Mouse (Mus musculus) limb, embryonic 14.5 days (tissue): ENCODE results near the gene Npas2. TPM values are rescaled to one million over a fixed set of nuclear protein-coding genes. Genes with fewer than 3 reads are reported as not detected.

Source experiments
- ATAC-seq: fragments of 200-750 bp; cut with Nextera tagmentation; 2 replicates; pipeline ENCODE4 v1.8.0; 2017; ENCODE audit warnings: low read depth, moderate number of reproducible peaks, moderate TSS enrichment; ENCODE audit not compliant: low FRiP score
- DNase-seq: peaks from one replicate; pipeline ENCODE4 v3.0.0-alpha.2; 2015; ENCODE audit warnings: low spot score
- H3K27ac ChIP-seq: fragments of 300-500 bp; sonication (generic); replicated peaks from 2 replicates; pipeline ENCODE4 v1.5.1; 2014; ENCODE audit warnings: low read depth, mild to moderate bottlenecking, low read length, moderate library complexity, mixed read lengths
- H3K27me3 ChIP-seq: fragments of 300-500 bp; sonication (generic); 2 replicates; pipeline ENCODE4 v1.6.1; 2014; ENCODE audit warnings: low read length, mixed read lengths; ENCODE audit not compliant: control insufficient read depth, insufficient read depth
- H3K36me3 ChIP-seq: fragments of 300-500 bp; sonication (generic); 2 replicates; pipeline ENCODE4 v1.6.1; 2014; ENCODE audit warnings: mild to moderate bottlenecking, low read length, moderate library complexity, mixed read lengths; ENCODE audit not compliant: control insufficient read depth, insufficient read depth
- H3K4me1 ChIP-seq: fragments of 300-500 bp; sonication (generic); 2 replicates; pipeline ENCODE4 v1.6.1; 2014; ENCODE audit warnings: antibody characterized with exemption, low read length, mixed read lengths; ENCODE audit not compliant: control insufficient read depth, insufficient read depth
- H3K4me2 ChIP-seq: fragments of 300-500 bp; sonication (generic); replicated peaks from 2 replicates; pipeline ENCODE4 v1.6.1; 2014; ENCODE audit warnings: low read depth, mild to moderate bottlenecking, low read length, moderate library complexity; ENCODE audit not compliant: severe bottlenecking
- H3K4me3 ChIP-seq: fragments of 300-500 bp; sonication (generic); replicated peaks from 2 replicates; pipeline ENCODE4 v1.5.1; 2014; ENCODE audit warnings: low read length
- H3K9ac ChIP-seq: fragments of 300-500 bp; sonication (generic); 2 replicates; pipeline ENCODE4 v1.6.1; 2014; ENCODE audit warnings: mild to moderate bottlenecking, low read depth, low read length, moderate library complexity; ENCODE audit not compliant: severe bottlenecking
- H3K9me3 ChIP-seq: fragments of 300-500 bp; sonication (generic); 2 replicates; pipeline ENCODE4 v1.6.1; 2016; ENCODE audit warnings: low read length; ENCODE audit not compliant: control insufficient read depth
- POLR2A ChIP-seq: fragments of 200-500 bp; IDR thresholded peaks from 2 replicates; pipeline ENCODE4 v1.8.0; 2012; ENCODE audit warnings: inconsistent platforms, mild to moderate bottlenecking, moderate library complexity, borderline replicate concordance; ENCODE audit not compliant: insufficient read depth, insufficient read length; ENCODE audit errors: extremely low read depth
- WGBS: fragments of 180-500 bp; shearing (Covaris S2); extraction: QIAGEN DNeasy Blood & Tissue Kit; methylation state at CpG from one replicate; pipeline ENCODE4 v1.1.7; 2014; 5-methylcytosine and 5-hydroxymethylcytosine counted together
- polyA plus RNA-seq, 2 experiments: library from polyadenylated mRNA; depleted of rRNA in 1 of 2; stranded (reverse) in 1 of 2; unstranded in 1 of 2; fragments of >200 nt; fragmentation: Nextera tagmentation in 1 of 2; extraction: Ambion mirVana in 1 of 2; gene quantifications; 2 replicates each; pipeline versions ENCODE4 v1.2.1 to v1.2.3; 2012 to 2014

The Npas2 gene
- polyA plus RNA-seq, 2 experiments, result 2.0 to 3.2 TPM

- TF ChIP-seq POLR2A, result no peak
- Histone ChIP-seq H3K9ac (peak overlapping the region; percentile 57), H3K36me3 (peaks cover 32% of the 10 kb centered on the region), H3K4me1 (peaks cover 11% of the 10 kb centered on the region), H3K9me3 (no peaks in the 10 kb centered on the region), H3K4me2 (peak overlapping the region; percentile 54), H3K4me3 (peak overlapping the region; percentile 78), H3K27ac (0 out of 2 replicates have a peak overlapping the region, but pooled peaks have one; percentile 0), H3K27me3 (no peaks in the 10 kb centered on the region)
- ATAC-seq, result no peak
- no peak for DNase-seq
- 30% methylated on average over 6 of the region's 6 CpGs for WGBS
Measured at GRCm38 (mm10) chr1:39367045-39367444, 173.5 kb downstream of the Npas2 start.

DNA sequence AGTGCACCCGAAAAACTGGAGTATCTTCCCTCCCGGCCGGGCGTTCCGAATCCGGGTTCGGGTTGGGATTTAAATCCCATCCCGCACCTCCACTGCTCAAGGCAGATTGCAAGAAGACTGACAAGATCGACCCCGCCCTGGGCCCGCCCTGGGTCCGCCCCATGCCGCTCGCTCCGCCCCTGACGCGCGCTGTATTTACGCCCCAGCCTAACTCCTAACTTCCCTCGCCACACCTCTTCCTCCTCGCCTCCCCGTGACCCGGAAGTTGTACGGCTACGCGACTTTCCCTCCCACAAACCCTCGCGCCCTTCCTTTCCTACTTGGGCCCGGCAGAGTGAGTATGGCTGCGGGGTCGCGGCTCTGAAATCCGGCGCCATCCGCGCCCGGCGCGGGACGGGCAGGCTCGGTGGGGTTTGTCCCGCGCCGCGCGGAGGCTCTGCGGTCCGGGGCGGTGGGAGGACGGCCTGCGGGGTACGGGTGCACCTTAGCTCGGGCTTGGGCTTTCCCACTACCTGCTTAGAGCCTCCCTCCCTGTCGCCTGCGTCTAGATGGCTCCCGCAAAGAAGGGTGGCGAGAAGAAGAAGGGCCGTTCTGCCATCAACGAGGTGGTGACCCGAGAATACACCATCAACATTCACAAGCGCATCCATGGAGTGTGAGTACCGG, 174.2 kb downstream of the Npas2 start, which contains the start of gene Rpl31:
Rpl31 (plus strand) TSS at position 242 of the 666 bp plus-strand sequence.
- peak within 1 kb of the TSS; percentile 97 for H3K9ac ChIP-seq
- ATAC-seq (peak; percentile 99), DNase-seq (peak; percentile 98)
- peaks cover 11% of the 10 kb centered on the region for H3K4me1 ChIP-seq
- TF ChIP-seq POLR2A, result peak; percentile 62; the same call in 1 of the 2 replicates
- peak within 1 kb of the TSS; percentile 78 for H3K4me3 ChIP-seq
- under 1% methylated on average over 59 of the region's 62 CpGs for WGBS
- H3K4me2 ChIP-seq, result peak within 1 kb of the TSS; percentile 80
- H3K27me3 ChIP-seq, result no peaks in the 10 kb centered on the region
- H3K36me3 ChIP-seq, result peaks cover 39% of the 10 kb centered on the region
- H3K9me3 ChIP-seq, result no peaks in the 10 kb centered on the region
- H3K27ac ChIP-seq, result peak within 1 kb of the TSS; percentile 86

DNA sequence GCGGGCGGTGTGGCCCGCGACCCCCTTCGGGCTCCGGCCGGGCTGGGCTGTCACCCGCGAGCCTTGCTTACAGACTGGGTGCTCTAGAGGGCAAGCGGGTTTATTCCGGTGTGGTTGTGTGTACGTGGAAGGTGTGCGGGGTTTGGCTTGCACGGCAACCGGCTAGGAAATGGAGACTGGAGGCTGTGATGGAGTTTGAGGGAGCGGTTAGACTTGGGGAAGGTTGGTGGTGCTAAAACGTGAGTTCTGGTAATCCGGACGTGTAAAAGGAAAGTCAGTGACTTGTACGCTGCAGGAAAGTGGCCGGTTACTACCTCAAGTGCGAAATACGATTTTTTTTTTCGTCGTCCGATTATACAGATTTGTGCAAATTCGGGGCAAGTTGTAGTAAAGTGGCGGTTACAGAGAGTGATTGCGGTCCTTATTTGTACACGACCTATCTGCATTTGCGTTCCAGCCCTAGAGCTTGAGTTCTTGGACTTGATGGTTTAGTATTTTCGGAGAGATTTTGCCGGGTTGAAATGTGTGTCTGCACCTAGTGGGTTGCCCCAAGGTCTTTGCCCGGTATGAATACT, 174.8 kb downstream of the Npas2 start:
- H3K27me3 ChIP-seq, result no peaks in the 10 kb centered on the region
- under 1% methylated on average over 34 of the region's 34 CpGs for WGBS
- H3K9me3 ChIP-seq, result no peaks in the 10 kb centered on the region
- TF ChIP-seq POLR2A, result no peak
- peak overlapping the region; percentile 97 for H3K9ac ChIP-seq
- peak overlapping the region; percentile 80 for H3K4me2 ChIP-seq
- peaks cover 45% of the 10 kb centered on the region for H3K36me3 ChIP-seq
- peaks cover 11% of the 10 kb centered on the region for H3K4me1 ChIP-seq
- H3K27ac ChIP-seq, result peak overlapping the region; percentile 86
- peak; percentile 16 for ATAC-seq
- DNase-seq, result no peak
- peak overlapping the region; percentile 78 for H3K4me3 ChIP-seq

DNA sequence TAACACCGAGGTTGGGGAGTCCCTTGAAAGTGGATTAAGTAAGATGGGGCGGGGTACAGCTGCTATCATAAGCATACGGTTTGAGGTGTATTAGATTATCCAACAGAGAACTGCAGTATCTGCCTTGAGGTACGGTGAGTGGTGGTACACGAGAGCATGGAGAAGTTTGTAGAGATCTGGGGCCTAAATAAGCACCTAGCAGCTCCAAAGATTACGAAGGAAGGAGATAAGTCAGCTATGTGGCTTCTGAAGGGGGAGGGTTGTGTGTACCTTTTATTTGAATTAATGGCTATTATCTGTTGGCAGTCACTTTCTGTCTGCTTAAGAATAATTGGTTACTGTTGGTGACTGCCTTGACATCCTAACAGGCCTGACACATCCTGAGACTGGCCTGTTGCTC, 176.9 kb downstream of the Npas2 start:
- Histone ChIP-seq H3K9me3 (no peaks in the 10 kb centered on the region), H3K27me3 (no peaks in the 10 kb centered on the region), H3K36me3 (peaks cover 60% of the 10 kb centered on the region), H3K4me2 (no peak overlapping the region), H3K4me3 (no peak overlapping the region), H3K9ac (no peak overlapping the region), H3K4me1 (peaks cover 11% of the 10 kb centered on the region), H3K27ac (no peak overlapping the region)
- ATAC-seq (no peak), DNase-seq (no peak)
- TF ChIP-seq POLR2A, result no peak
- 89% methylated on average over 6 of the region's 6 CpGs for WGBS

DNA sequence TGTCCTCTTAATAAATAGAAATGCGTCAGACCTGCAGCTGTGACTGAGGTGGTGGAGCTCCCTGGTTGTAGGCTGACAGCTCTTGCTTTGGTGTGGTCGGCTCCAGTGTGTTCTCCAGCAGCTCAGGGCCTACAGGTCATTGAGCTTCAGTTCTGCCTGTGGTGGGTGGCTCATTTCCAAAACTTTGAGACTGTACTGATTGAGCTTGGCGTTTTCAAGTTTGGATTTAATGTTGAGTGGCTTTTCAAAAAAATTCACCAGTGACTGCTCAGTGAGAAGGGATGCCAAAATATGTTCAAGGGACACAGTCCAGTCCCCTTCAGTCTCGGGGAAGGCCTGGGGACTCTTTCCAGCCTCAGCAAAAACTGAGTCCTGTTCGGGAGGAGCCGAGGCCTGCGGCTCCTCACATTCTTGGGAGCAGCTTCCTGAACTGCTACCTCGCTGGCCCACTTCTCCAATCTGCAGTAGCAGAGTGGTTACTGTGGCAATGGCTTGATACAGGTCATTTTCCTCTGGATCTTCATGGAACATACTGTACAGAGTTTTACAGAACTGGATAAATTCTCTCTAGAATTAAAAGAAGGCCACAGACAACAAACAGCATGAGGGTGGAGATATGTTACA, 178.8 kb downstream of the Npas2 start:
- ATAC-seq (no peak), DNase-seq (no peak)
- Histone ChIP-seq H3K9me3 (no peaks in the 10 kb centered on the region), H3K4me1 (peaks cover 8% of the 10 kb centered on the region), H3K9ac (no peak overlapping the region), H3K4me3 (no peak overlapping the region), H3K36me3 (peaks cover 60% of the 10 kb centered on the region), H3K27ac (no peak overlapping the region), H3K4me2 (no peak overlapping the region), H3K27me3 (no peaks in the 10 kb centered on the region)
- 87% methylated on average over 8 of the region's 8 CpGs for WGBS
- TF ChIP-seq POLR2A, result no peak
